Mouse (Mus musculus) left cerebral cortex, postnatal 25 days (tissue): Measurements from ENCODE around the gene Clpp. TPM values are rescaled to one million over a fixed set of nuclear protein-coding genes. Genes with fewer than 3 reads are reported as not detected.

ENCODE experiments used
- DNase-seq, 2 experiments: peaks; one replicate each; pipeline ENCODE4 v3.0.0; 2022; ENCODE audit warnings: low spot score in 2 of 2, mixed read lengths in 1 of 2
- intact Hi-C: fragments of 180-260 bp; cut with DNase I; formaldehyde crosslinking; loops from one replicate; pipeline ENCODE4 v1.15.1; 2025
- total RNA-seq, 2 experiments: library from RNA; stranded (reverse); gene quantifications; 2 replicates each; pipeline ENCODE4 v1.2.3; 2021

The Clpp gene
- total RNA-seq, 2 experiments from 2014 or later = 56.1 to 67.9 TPM

GRCm38 (mm10) chr17:56985656-56986055, 4.4 kb upstream of the Clpp start:
- DNase-seq = no peak
- intact Hi-C loops = loop anchor here (5.0 kb wide), 1 partner anchor 178 kb away; no protein-coding TSS in a partner anchor

GRCm38 (mm10) chr17:56986105-56986805, 3.9 kb upstream of the Clpp start:
- intact Hi-C loops = loop anchor here (5.0 kb wide), 1 partner anchor 179 kb away; no protein-coding TSS in a partner anchor
- no peak for DNase-seq

GRCm38 (mm10) chr17:56988441-56988840, 1.7 kb upstream of the Clpp start:
- no peak for DNase-seq

GRCm38 (mm10) chr17:56988921-56989430, 1.1 kb upstream of the Clpp start:
- intact Hi-C loops = loop anchor here (2.0 to 5.0 kb wide), 2 partner anchors 54 to 182 kb away; partner anchors contain the start of gene Mllt1
- no peak for DNase-seq

More at GRCm38 (mm10) chr17:56988441-56988840, 1.7 kb upstream of the Clpp start:
- intact Hi-C loops = loop anchor here (2.0 to 5.0 kb wide), 2 partner anchors 54 to 181 kb away; partner anchors contain the start of gene Mllt1

GRCm38 (mm10) chr17:56989467-56990114, 514 bp upstream of the Clpp start:
- DNase-seq = peak; percentile 85 to 92
- intact Hi-C loops = loop anchor here (1.0 to 5.0 kb wide), 4 partner anchors 22 to 258 kb away; partner anchors contain the start of genes Gm17949, Gtf2f1 and Mllt1

GRCm38 (mm10) chr17:56990966-56991365, 861 bp downstream of the Clpp start:
- no peak for DNase-seq

GRCm38 (mm10) chr17:56995046-56995445, 4.9 kb downstream of the Clpp start:
- intact Hi-C loops = loop anchor here (5.0 kb wide), 2 partner anchors 98 to 172 kb away; no protein-coding TSS in a partner anchor
- DNase-seq = no peak

More at GRCm38 (mm10) chr17:56990966-56991365, 861 bp downstream of the Clpp start:
- intact Hi-C loops = loop anchor here (1.0 kb wide), 2 partner anchors 20 to 256 kb away; partner anchors contain the start of genes Gm17949 and Gtf2f1

- DNase-seq = no peak
- intact Hi-C loops = loop anchor here (5.0 kb wide), 2 partner anchors 99 to 171 kb away; no protein-coding TSS in a partner anchor
These were observed 6.4 kb downstream of the Clpp start for GRCm38 (mm10) chr17:56996506-56996905.

- DNase-seq = peak; percentile 95 to 97
- intact Hi-C loops = loop anchor here (1.0 to 5.0 kb wide), 3 partner anchors 14 to 170 kb away; partner anchors contain the start of genes Gm17949 and Gtf2f1
These were observed 7.0 kb downstream of the Clpp start, which contains the start of gene Alkbh7 for GRCm38 (mm10) chr17:56997029-56997667. Alkbh7 (plus strand) TSS chr17:56997339.

- intact Hi-C loops = loop anchor here (5.0 kb wide), 2 partner anchors 102 to 168 kb away; no protein-coding TSS in a partner anchor
- DNase-seq = no peak
These were observed 9.3 kb downstream of the Clpp start for GRCm38 (mm10) chr17:56999414-56999813.

- intact Hi-C loops = loop anchor here (5.0 kb wide), 2 partner anchors 103 to 167 kb away; no protein-coding TSS in a partner anchor
- no peak for DNase-seq
These were observed 10.0 kb downstream of the Clpp start, which contains the start of gene Pspn for GRCm38 (mm10) chr17:56999968-57000609. Pspn (minus strand) TSS chr17:57000018.

- DNase-seq = no peak
- intact Hi-C loops = no loop called here
These were observed 11.1 kb downstream of the Clpp start for GRCm38 (mm10) chr17:57001228-57001627.

GRCm38 (mm10) chr17:57003994-57004393, 13.9 kb downstream of the Clpp start:
- intact Hi-C loops = no loop called here
- no peak for DNase-seq

GRCm38 (mm10) chr17:57007137-57007905, 17.2 kb downstream of the Clpp start:
- intact Hi-C loops = no loop called here
- DNase-seq = no peak

GRCm38 (mm10) chr17:57010911-57011235, 20.8 kb downstream of the Clpp start:
- intact Hi-C loops = loop anchor here (1.0 kb wide), 3 partner anchors 14 to 48 kb away; partner anchors contain the start of genes Alkbh7, Clpp, Crb3 and Slc25a23
- DNase-seq = no peak

- DNase-seq = peak; percentile 95 to 99
- intact Hi-C loops = loop anchor here (1.0 kb wide), 3 partner anchors 14 to 48 kb away; partner anchors contain the start of genes Alkbh7, Clpp, Crb3 and Slc25a23
These were observed 21.4 kb downstream of the Clpp start, which contains the start of the genes Gtf2f1 and Gm17949 for GRCm38 (mm10) chr17:57011236-57012141. Gtf2f1 (minus strand) TSS chr17:57011288. Gm17949 (plus strand) TSS chr17:57011469.
